Mouse (Mus musculus): ENCODE data around the gene U2af1l4.

The U2af1l4 gene

GRCm38 (mm10) chr7:30610043-30610442, 46.9 kb downstream of the U2af1l4 start:
- no peak for DNase-seq (ENCODE audit: low read depth, low spot score)

DNA sequence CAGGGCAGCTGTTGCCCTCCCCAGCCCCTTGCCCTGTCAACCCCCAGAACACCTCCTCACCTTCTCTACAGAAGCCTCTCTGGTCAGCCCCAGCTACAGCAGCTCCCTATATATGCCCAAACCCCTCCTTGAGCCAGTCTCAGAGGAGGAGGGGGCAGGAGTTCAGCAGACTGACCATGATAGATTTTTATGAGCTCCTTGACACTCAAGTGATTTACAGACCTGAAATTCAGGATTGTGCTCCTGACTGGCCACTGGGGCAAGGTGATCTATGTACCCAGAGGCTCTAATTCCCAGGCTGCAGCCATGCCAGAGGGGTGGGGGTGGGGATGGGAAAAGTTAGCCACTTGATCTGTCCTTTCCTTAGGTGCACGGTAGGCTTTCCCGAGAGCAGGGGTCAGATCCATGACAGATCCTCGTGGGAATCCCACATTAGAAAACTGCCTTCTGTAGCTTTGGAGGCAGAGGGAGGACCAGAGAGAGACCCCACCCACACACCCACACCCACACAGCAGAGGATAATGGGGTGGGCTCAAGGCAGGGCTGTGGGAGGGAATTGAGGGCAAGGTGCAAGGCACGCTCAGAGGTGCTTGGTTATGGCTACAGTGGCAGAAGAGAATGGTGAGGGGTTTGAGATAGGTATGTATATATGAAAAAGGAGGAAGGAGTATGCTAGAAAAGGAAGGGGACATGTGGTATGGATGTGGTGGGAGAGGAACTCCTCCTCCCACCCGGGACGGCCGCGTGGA, 49.7 kb downstream of the U2af1l4 start, which contains the start of gene Upk1a:
Gene Upk1a, minus strand, starts transcription at position 194 of the 749 bp plus-strand sequence.
- no peak for DNase-seq (ENCODE audit: low read depth, low spot score)

- DNase-seq (ENCODE audit: low read depth, low spot score), result peak; percentile 62
Observed at GRCm38 (mm10) chr7:30613529-30614112, 50.5 kb downstream of the U2af1l4 start.

- DNase-seq (ENCODE audit: low read depth, low spot score), result no peak
Observed at GRCm38 (mm10) chr7:30614454-30614853, 51.4 kb downstream of the U2af1l4 start.
